Mouse (Mus musculus) embryo, embryonic 10 days (tissue): ENCODE results near the gene Lrp5.
"Not testable (repeated sequence)": the region's sequence is repeated elsewhere in the genome, so short reads cannot be mapped to it uniquely, and the experiment has no call there.

Source experiments
- DNase-seq: peaks from one replicate; pipeline ENCODE4 v3.0.0-alpha.2; 2015; ENCODE audit warnings: low spot score

The Lrp5 gene

GRCm38 (mm10) chr19:3695471-3695870 lies 9.1 kb upstream of the Lrp5 start:
- no peak for DNase-seq

GRCm38 (mm10) chr19:3695006-3695405 lies 8.6 kb upstream of the Lrp5 start:
- DNase-seq, result no peak

GRCm38 (mm10) chr19:3694476-3694875 lies 8.1 kb upstream of the Lrp5 start:
- DNase-seq, result no peak

GRCm38 (mm10) chr19:3692414-3693145 lies 6.2 kb upstream of the Lrp5 start:
- no peak for DNase-seq

GRCm38 (mm10) chr19:3691337-3691736 lies 5.0 kb upstream of the Lrp5 start:
- no peak for DNase-seq

GRCm38 (mm10) chr19:3687676-3688171 lies 1.4 kb upstream of the Lrp5 start:
- peak; percentile 71 for DNase-seq

- DNase-seq, result peak; percentile 35
These were observed 651 bp downstream of the Lrp5 start for GRCm38 (mm10) chr19:3685611-3686214.

GRCm38 (mm10) chr19:3684957-3685580 lies 1.3 kb downstream of the Lrp5 start:
- peak; percentile 26 for DNase-seq

GRCm38 (mm10) chr19:3684414-3684813 lies 1.9 kb downstream of the Lrp5 start:
- peak; percentile 46 for DNase-seq

GRCm38 (mm10) chr19:3681310-3681934 lies 4.9 kb downstream of the Lrp5 start:
- no peak for DNase-seq

GRCm38 (mm10) chr19:3680732-3681131 lies 5.6 kb downstream of the Lrp5 start:
- DNase-seq, result no peak

- no peak for DNase-seq
These were observed 12.1 kb downstream of the Lrp5 start for GRCm38 (mm10) chr19:3674122-3674855.

- DNase-seq, result no peak
These were observed 13.2 kb downstream of the Lrp5 start for GRCm38 (mm10) chr19:3673149-3673548.

- DNase-seq, result peak; percentile 35
These were observed 17.3 kb downstream of the Lrp5 start for GRCm38 (mm10) chr19:3669100-3669499.

- DNase-seq, result no peak
These were observed 17.8 kb downstream of the Lrp5 start for GRCm38 (mm10) chr19:3668551-3668950.

GRCm38 (mm10) chr19:3667979-3668378 lies 18.4 kb downstream of the Lrp5 start:
- DNase-seq, result no peak

GRCm38 (mm10) chr19:3667155-3667895 lies 19.0 kb downstream of the Lrp5 start:
- DNase-seq, result no peak

- DNase-seq, result no peak
These were observed 19.7 kb downstream of the Lrp5 start for GRCm38 (mm10) chr19:3666632-3667031.

GRCm38 (mm10) chr19:3665510-3665909 lies 20.9 kb downstream of the Lrp5 start:
- DNase-seq, result no peak

- no peak for DNase-seq
These were observed 28.4 kb downstream of the Lrp5 start for GRCm38 (mm10) chr19:3657947-3658346.

- not testable (repeated sequence) for DNase-seq
These were observed 29.3 kb downstream of the Lrp5 start for GRCm38 (mm10) chr19:3657065-3657464.
